Mouse (Mus musculus) liver, postnatal 0 days (tissue): ENCODE measurements around the gene 9930022D16Rik. TPM values are rescaled to one million over a fixed set of nuclear protein-coding genes. Genes with fewer than 3 reads are reported as not detected.

Experiments
- ATAC-seq: fragments of 200-750 bp; cut with Nextera tagmentation; 2 replicates; pipeline ENCODE4 v1.8.0; 2017; ENCODE audit warnings: mild to moderate bottlenecking, moderate library complexity
- DNase-seq: peaks from one replicate; pipeline ENCODE4 v3.0.0-alpha.2; 2016
- H3K27ac ChIP-seq: fragments of 300-500 bp; sonication (generic); 2 replicates; pipeline ENCODE4 v1.5.1; 2014; ENCODE audit warnings: antibody characterized with exemption, moderate library complexity, mild to moderate bottlenecking, low read depth
- H3K27me3 ChIP-seq: fragments of 300-500 bp; sonication (generic); 2 replicates; pipeline ENCODE4 v1.6.1; 2014; ENCODE audit warnings: low read length, control low read depth, mixed read lengths; ENCODE audit not compliant: insufficient read depth
- H3K36me3 ChIP-seq: fragments of 300-500 bp; sonication (generic); replicated peaks from 2 replicates; pipeline ENCODE4 v1.6.1; 2014; ENCODE audit warnings: mild to moderate bottlenecking, control low read depth, low read length, moderate library complexity, mixed read lengths; ENCODE audit not compliant: insufficient read depth
- H3K4me1 ChIP-seq: fragments of 300-500 bp; sonication (generic); 2 replicates; pipeline ENCODE4 v1.6.1; 2014; ENCODE audit warnings: antibody characterized with exemption, mild to moderate bottlenecking, control low read depth; ENCODE audit not compliant: insufficient read depth
- H3K4me2 ChIP-seq: fragments of 300-500 bp; sonication (generic); 2 replicates; pipeline ENCODE4 v1.6.1; 2014; ENCODE audit warnings: low read depth, mild to moderate bottlenecking, low read length, moderate library complexity, mixed read lengths
- H3K4me3 ChIP-seq: fragments of 300-500 bp; sonication (generic); 2 replicates; pipeline ENCODE4 v1.5.1; 2014; ENCODE audit warnings: low read depth, low read length
- H3K9ac ChIP-seq: fragments of 300-500 bp; sonication (generic); replicated peaks from 2 replicates; pipeline ENCODE4 v1.6.1; 2014; ENCODE audit warnings: mild to moderate bottlenecking, moderate library complexity
- H3K9me3 ChIP-seq: fragments of 300-500 bp; sonication (generic); 2 replicates; pipeline ENCODE4 v1.6.1; 2016; ENCODE audit warnings: mild to moderate bottlenecking, control low read depth, low read length, mixed read lengths
- CTCF ChIP-seq: sonication (generic); IDR thresholded peaks from 2 replicates; pipeline ENCODE4 v1.5.1; 2016; ENCODE audit warnings: antibody characterized with exemption, low read depth
- EP300 ChIP-seq: IDR thresholded peaks from 2 replicates; pipeline ENCODE4 v1.6.1; 2016; ENCODE audit warnings: antibody characterized with exemption, low read depth, mild to moderate bottlenecking
- WGBS: fragments of 180-500 bp; shearing (Covaris S2); extraction: QIAGEN DNeasy Blood & Tissue Kit; methylation state at CpG from one replicate; pipeline ENCODE4 v1.1.7; 2014; ENCODE audit not compliant: insufficient replicate concordance; 5-methylcytosine and 5-hydroxymethylcytosine counted together
- polyA plus RNA-seq: library from polyadenylated mRNA; unstranded; fragments of >200 nt; fragmentation: Nextera tagmentation; extraction: Ambion mirVana; gene quantifications from 2 replicates; pipeline ENCODE4 v1.2.1, GENCODE M21; 2015

9930022D16Rik gene
- polyA plus RNA-seq, 1 experiment from 2014 or later, result not detected

- no peak overlapping the region for H3K4me2 ChIP-seq
- ATAC-seq (peak; percentile 41; the same call in 1 of the 2 replicates), DNase-seq (peak; percentile 69)
- peak; percentile 86 for TF ChIP-seq CTCF
- TF ChIP-seq EP300, result no peak
- no peak overlapping the region for H3K9ac ChIP-seq
- 59% methylated on average over 3 of the region's 3 CpGs for WGBS
- H3K27ac ChIP-seq, result no peak overlapping the region
- peaks cover 3% of the 10 kb centered on the region for H3K36me3 ChIP-seq
- no peaks in the 10 kb centered on the region for H3K27me3 ChIP-seq
- peaks cover 12% of the 10 kb centered on the region for H3K4me1 ChIP-seq
- no peaks in the 10 kb centered on the region for H3K9me3 ChIP-seq
- H3K4me3 ChIP-seq, result no peak overlapping the region
These were observed 27.4 kb downstream of the 9930022D16Rik start for GRCm38 (mm10) chr11:109441119-109441518.

- no peak for DNase-seq
- H3K9me3 ChIP-seq, result no peaks in the 10 kb centered on the region
- no peak for ATAC-seq
- peaks cover 12% of the 10 kb centered on the region for H3K4me1 ChIP-seq
- no peaks in the 10 kb centered on the region for H3K36me3 ChIP-seq
- TF ChIP-seq EP300 (no peak), CTCF (no peak)
- 50% methylated on average over 5 of the region's 5 CpGs for WGBS
- no peak overlapping the region for H3K9ac ChIP-seq
- no peak overlapping the region for H3K27ac ChIP-seq
- no peak overlapping the region for H3K4me2 ChIP-seq
- no peaks in the 10 kb centered on the region for H3K27me3 ChIP-seq
- no peak overlapping the region for H3K4me3 ChIP-seq
These were observed 28.5 kb downstream of the 9930022D16Rik start for GRCm38 (mm10) chr11:109442166-109442730.

- DNase-seq, result no peak
- Histone ChIP-seq H3K9ac (no peak overlapping the region), H3K9me3 (no peaks in the 10 kb centered on the region), H3K27me3 (no peaks in the 10 kb centered on the region), H3K4me3 (no peak overlapping the region), H3K36me3 (no peaks in the 10 kb centered on the region), H3K4me1 (peaks cover 12% of the 10 kb centered on the region), H3K27ac (no peak overlapping the region), H3K4me2 (no peak overlapping the region)
- TF ChIP-seq EP300, result no peak
- peak; percentile 46 for TF ChIP-seq CTCF
- ATAC-seq, result no peak
- 70% methylated on average over 8 of the region's 8 CpGs for WGBS
These were observed 29.9 kb downstream of the 9930022D16Rik start for GRCm38 (mm10) chr11:109443468-109444263.

GRCm38 (mm10) chr11:109444600-109444999 is 30.9 kb downstream of the 9930022D16Rik start:
- DNase-seq, result peak; percentile 62
- no peak for ATAC-seq
- TF ChIP-seq EP300, result no peak
- peak; percentile 72 for TF ChIP-seq CTCF
- Histone ChIP-seq H3K4me1 (peaks cover 10% of the 10 kb centered on the region), H3K9ac (no peak overlapping the region), H3K4me3 (no peak overlapping the region), H3K36me3 (no peaks in the 10 kb centered on the region), H3K9me3 (no peaks in the 10 kb centered on the region), H3K27ac (no peak overlapping the region), H3K4me2 (no peak overlapping the region), H3K27me3 (no peaks in the 10 kb centered on the region)
- WGBS, result 54% methylated on average over 7 of the region's 7 CpGs

GRCm38 (mm10) chr11:109445438-109446035 is 31.8 kb downstream of the 9930022D16Rik start:
- Histone ChIP-seq H3K27ac (no peak overlapping the region), H3K27me3 (no peaks in the 10 kb centered on the region)
- 45% methylated on average over 13 of the region's 13 CpGs for WGBS

GRCm38 (mm10) chr11:109451169-109451568 is 37.5 kb downstream of the 9930022D16Rik start:
- DNase-seq (no peak), ATAC-seq (no peak)
- Histone ChIP-seq H3K9me3 (no peaks in the 10 kb centered on the region), H3K4me3 (no peak overlapping the region), H3K9ac (no peak overlapping the region), H3K4me1 (no peaks in the 10 kb centered on the region), H3K36me3 (peaks cover 47% of the 10 kb centered on the region), H3K27ac (no peak overlapping the region), H3K27me3 (no peaks in the 10 kb centered on the region), H3K4me2 (no peak overlapping the region)
- TF ChIP-seq CTCF (no peak), EP300 (no peak)
- 72% methylated on average over 11 of the region's 11 CpGs for WGBS

More at GRCm38 (mm10) chr11:109445438-109446035, 31.8 kb downstream of the 9930022D16Rik start:
- Histone ChIP-seq H3K9ac (no peak overlapping the region), H3K4me2 (no peak overlapping the region), H3K4me1 (peaks cover 4% of the 10 kb centered on the region), H3K36me3 (no peaks in the 10 kb centered on the region; the same call in 1 of the 2 replicates), H3K4me3 (no peak overlapping the region), H3K9me3 (no peaks in the 10 kb centered on the region)
- DNase-seq, result peak; percentile 28
- no peak for TF ChIP-seq EP300
- TF ChIP-seq CTCF, result peak; percentile 93
- ATAC-seq, result peak; percentile 71
